Mouse (Mus musculus) E14TG2a.4 (cell line): ENCODE data around the gene Lpp.

Experiments used
- CTCF ChIP-seq: conservative IDR thresholded peaks from 2 replicates; pipeline ENCODE4 v1.5.1; 2014; ENCODE audit warnings: low read length
- NANOG ChIP-seq: IDR thresholded peaks from 2 replicates; pipeline ENCODE4 v1.6.1; 2014; ENCODE audit warnings: borderline replicate concordance, low read length, mixed read lengths
- POU5F1 ChIP-seq: IDR thresholded peaks from 2 replicates; pipeline ENCODE4 v1.6.1; 2014; ENCODE audit warnings: low read length, borderline replicate concordance

GRCm38 (mm10) chr16:24595493-24595892 lies 202.2 kb downstream of the Lpp start:
- TF ChIP-seq CTCF, result no peak
- TF ChIP-seq POU5F1, result no peak
- no peak for TF ChIP-seq NANOG
